Mouse (Mus musculus): ENCODE data around the gene Dph7. TPM values are rescaled to one million over a fixed set of nuclear protein-coding genes. Genes with fewer than 3 reads are reported as not detected.

Dph7 gene
- total and polyA plus RNA-seq, 2 experiments from 2014 or later, result 11.7 to 24.8 TPM

GRCm38 (mm10) chr2:25006767-25007166 is 44.6 kb downstream of the Dph7 start:
- WGBS, result 79% methylated on average over 1 of the region's 1 CpGs
- TF ChIP-seq CTCF (IDR thresholded peaks at IDR 0.05; ENCODE audit: low read depth) (no peak), EP300 (IDR thresholded peaks at IDR 0.05; ENCODE audit: low read depth) (no peak)
- Histone ChIP-seq H3K4me3 (ENCODE audit: low read depth, low read length) (no peak overlapping the region), H3K9me3 (replicated peaks; ENCODE audit: control insufficient read depth, low read length) (no peaks in the 10 kb centered on the region), H3K4me2 (ENCODE audit: low read depth, low read length) (no peak overlapping the region), H3K4me1 (ENCODE audit: control insufficient read depth, insufficient read depth) (no peaks in the 10 kb centered on the region), H3K9ac (replicated peaks; ENCODE audit: low read depth, low read length) (no peak overlapping the region), H3K27ac (ENCODE audit: low read depth) (no peak overlapping the region), H3K27me3 (ENCODE audit: control insufficient read depth, insufficient read depth, low read length) (no peaks in the 10 kb centered on the region), H3K36me3 (replicated peaks; ENCODE audit: control insufficient read depth, insufficient read depth, low read length) (0 out of 2 replicates have a peak, but pooled peaks cover 6% of the 10 kb centered on the region)
- no peak for ATAC-seq (ENCODE audit: insufficient read depth, low read depth)
- DNase-seq (ENCODE audit: low spot score), result no peak

GRCm38 (mm10) chr2:25008250-25008649 is 46.0 kb downstream of the Dph7 start:
- H3K27ac ChIP-seq (ENCODE audit: low read depth), result no peak overlapping the region
- DNase-seq (ENCODE audit: low spot score), result no peak
- no peak overlapping the region for H3K4me3 ChIP-seq (ENCODE audit: low read depth, low read length)
- no peaks in the 10 kb centered on the region for H3K9me3 ChIP-seq (replicated peaks; ENCODE audit: control insufficient read depth, low read length)
- no peak overlapping the region for H3K9ac ChIP-seq (replicated peaks; ENCODE audit: low read depth, low read length)
- no peak for ATAC-seq (ENCODE audit: insufficient read depth, low read depth)
- H3K4me1 ChIP-seq (ENCODE audit: control insufficient read depth, insufficient read depth), result no peaks in the 10 kb centered on the region
- H3K4me2 ChIP-seq (ENCODE audit: low read depth, low read length), result no peak overlapping the region
- no peak for TF ChIP-seq CTCF (IDR thresholded peaks at IDR 0.05; ENCODE audit: low read depth)
- TF ChIP-seq EP300 (IDR thresholded peaks at IDR 0.05; ENCODE audit: low read depth), result no peak
- no peaks in the 10 kb centered on the region for H3K27me3 ChIP-seq (ENCODE audit: control insufficient read depth, insufficient read depth, low read length)
- no peaks in the 10 kb centered on the region for H3K36me3 ChIP-seq (replicated peaks; ENCODE audit: control insufficient read depth, insufficient read depth, low read length)

Small RNAs within 50 kb of the gene (microRNA-seq; reads per million reads assigned to microRNA genes)
- gene Gm22875, result not detected

Other genes with a start within 250 kb of the Dph7 start
- 0.31 TPM in 1 of 2 replicates, not detected in the other for gene Cacna1b, start 199.2 kb upstream of the Dph7 start, total RNA-seq (2014; rRNA removed; ENCODE audit: low replicate concordance)
- gene Cacna1b, start 199.2 kb upstream of the Dph7 start, polyA plus RNA-seq (2015; fragmentation: Nextera tagmentation; extraction: Ambion mirVana), result 0.01 TPM in 1 of 2 replicates, not detected in the other
- gene Ehmt1, start 42.8 kb upstream of the Dph7 start, total RNA-seq (2014; rRNA removed; ENCODE audit: low replicate concordance), result 36.8 and 49.8 TPM in 2 replicates
- gene Ehmt1, start 42.8 kb upstream of the Dph7 start, polyA plus RNA-seq (2015; fragmentation: Nextera tagmentation; extraction: Ambion mirVana), result 30.6 and 34.7 TPM in 2 replicates
- gene Arrdc1, start 27.1 kb upstream of the Dph7 start, total RNA-seq (2014; rRNA removed; ENCODE audit: low replicate concordance), result 11.9 and 23.9 TPM in 2 replicates
- gene Arrdc1, start 27.1 kb upstream of the Dph7 start, polyA plus RNA-seq (2015; fragmentation: Nextera tagmentation; extraction: Ambion mirVana), result 10.2 and 12.2 TPM in 2 replicates
- gene Zmynd19, start 12.6 kb upstream of the Dph7 start, total RNA-seq (2014; rRNA removed; ENCODE audit: low replicate concordance), result 5.9 and 21.3 TPM in 2 replicates
- gene Zmynd19, start 12.6 kb upstream of the Dph7 start, polyA plus RNA-seq (2015; fragmentation: Nextera tagmentation; extraction: Ambion mirVana), result 5.6 and 6.0 TPM in 2 replicates
- gene Mrpl41, start 12.7 kb downstream of the Dph7 start, total RNA-seq (2014; rRNA removed; ENCODE audit: low replicate concordance), result 62.3 and 69.5 TPM in 2 replicates
- 194 and 197 TPM in 2 replicates for gene Mrpl41, start 12.7 kb downstream of the Dph7 start, polyA plus RNA-seq (2015; fragmentation: Nextera tagmentation; extraction: Ambion mirVana)
- gene Pnpla7, start 13.6 kb downstream of the Dph7 start, total RNA-seq (2014; rRNA removed; ENCODE audit: low replicate concordance), result 10.0 and 19.5 TPM in 2 replicates
- gene Pnpla7, start 13.6 kb downstream of the Dph7 start, polyA plus RNA-seq (2015; fragmentation: Nextera tagmentation; extraction: Ambion mirVana), result 9.5 and 10.9 TPM in 2 replicates
- gene Nsmf, start 92.0 kb downstream of the Dph7 start, total RNA-seq (2014; rRNA removed; ENCODE audit: low replicate concordance), result 68.3 and 86.7 TPM in 2 replicates
- 33.5 and 36.0 TPM in 2 replicates for gene Nsmf, start 92.0 kb downstream of the Dph7 start, polyA plus RNA-seq (2015; fragmentation: Nextera tagmentation; extraction: Ambion mirVana)
- gene Entpd8, start 117.9 kb downstream of the Dph7 start, total RNA-seq (2014; rRNA removed; ENCODE audit: low replicate concordance), result not detected in 2 replicates
- gene Entpd8, start 117.9 kb downstream of the Dph7 start, polyA plus RNA-seq (2015; fragmentation: Nextera tagmentation; extraction: Ambion mirVana), result not detected in 2 replicates
- gene Noxa1, start 132.7 kb downstream of the Dph7 start, total RNA-seq (2014; rRNA removed; ENCODE audit: low replicate concordance), result not detected in 2 replicates
- gene Noxa1, start 132.7 kb downstream of the Dph7 start, polyA plus RNA-seq (2015; fragmentation: Nextera tagmentation; extraction: Ambion mirVana), result not detected in 2 replicates
- gene Nrarp, start 218.4 kb downstream of the Dph7 start, total RNA-seq (2014; rRNA removed; ENCODE audit: low replicate concordance), result 34.1 and 38.1 TPM in 2 replicates
- gene Nrarp, start 218.4 kb downstream of the Dph7 start, polyA plus RNA-seq (2015; fragmentation: Nextera tagmentation; extraction: Ambion mirVana), result 8.8 and 9.6 TPM in 2 replicates
- gene Tor4a, start 234.5 kb downstream of the Dph7 start, total RNA-seq (2014; rRNA removed; ENCODE audit: low replicate concordance), result 4.9 and 8.6 TPM in 2 replicates
- gene Tor4a, start 234.5 kb downstream of the Dph7 start, polyA plus RNA-seq (2015; fragmentation: Nextera tagmentation; extraction: Ambion mirVana), result 4.4 and 5.2 TPM in 2 replicates
- 49.0 and 63.7 TPM in 2 replicates for gene Nelfb, start 249.1 kb downstream of the Dph7 start, total RNA-seq (2014; rRNA removed; ENCODE audit: low replicate concordance)
- 38.4 and 41.9 TPM in 2 replicates for gene Nelfb, start 249.1 kb downstream of the Dph7 start, polyA plus RNA-seq (2015; fragmentation: Nextera tagmentation; extraction: Ambion mirVana)